Mouse (Mus musculus) brain, embryonic 18.5 days (tissue): ENCODE results near the gene 5330417C22Rik.

ENCODE experiments used
- DNase-seq: peaks from one replicate; pipeline ENCODE4 v3.0.0-alpha.2; 2012; ENCODE audit warnings: low read depth, low spot score

Gene 5330417C22Rik

DNA sequence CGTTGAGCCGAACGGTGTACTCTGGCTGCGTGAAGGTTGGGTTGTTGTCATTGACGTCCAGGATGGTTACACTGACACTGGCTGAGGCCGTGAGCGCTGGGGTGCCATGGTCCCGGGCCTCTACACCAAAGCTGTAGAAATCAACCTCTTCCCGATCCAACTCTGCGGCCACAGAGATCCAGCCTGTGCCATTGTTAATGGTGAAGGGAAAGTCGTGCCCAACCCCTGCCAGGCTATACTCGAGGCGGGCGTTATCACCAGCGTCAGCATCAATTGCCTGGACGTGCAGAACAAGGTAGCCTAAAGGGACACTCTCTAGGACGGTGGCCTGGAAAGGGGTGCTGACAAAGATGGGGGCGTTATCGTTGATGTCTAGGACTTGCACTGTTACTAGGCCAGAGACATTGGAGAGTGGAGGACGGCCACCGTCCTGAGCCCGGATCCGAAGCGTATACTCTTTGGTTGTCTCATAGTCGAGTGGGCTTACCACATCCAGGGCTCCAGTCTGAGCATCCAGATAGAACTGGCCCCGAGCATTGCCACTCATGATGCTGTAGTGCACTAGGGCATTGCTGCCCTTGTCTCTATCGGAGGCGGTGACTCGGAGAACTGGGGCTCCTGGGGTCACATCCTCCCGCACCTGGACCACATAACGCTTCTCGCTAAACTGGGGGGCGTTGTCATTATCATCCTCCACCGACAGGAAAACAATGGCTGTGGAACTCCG, 122.5 kb downstream of the 5330417C22Rik start:
- no peak for DNase-seq

GRCm38 (mm10) chr3:108411754-108412121, 124.6 kb downstream of the 5330417C22Rik start:
- no peak for DNase-seq

DNA sequence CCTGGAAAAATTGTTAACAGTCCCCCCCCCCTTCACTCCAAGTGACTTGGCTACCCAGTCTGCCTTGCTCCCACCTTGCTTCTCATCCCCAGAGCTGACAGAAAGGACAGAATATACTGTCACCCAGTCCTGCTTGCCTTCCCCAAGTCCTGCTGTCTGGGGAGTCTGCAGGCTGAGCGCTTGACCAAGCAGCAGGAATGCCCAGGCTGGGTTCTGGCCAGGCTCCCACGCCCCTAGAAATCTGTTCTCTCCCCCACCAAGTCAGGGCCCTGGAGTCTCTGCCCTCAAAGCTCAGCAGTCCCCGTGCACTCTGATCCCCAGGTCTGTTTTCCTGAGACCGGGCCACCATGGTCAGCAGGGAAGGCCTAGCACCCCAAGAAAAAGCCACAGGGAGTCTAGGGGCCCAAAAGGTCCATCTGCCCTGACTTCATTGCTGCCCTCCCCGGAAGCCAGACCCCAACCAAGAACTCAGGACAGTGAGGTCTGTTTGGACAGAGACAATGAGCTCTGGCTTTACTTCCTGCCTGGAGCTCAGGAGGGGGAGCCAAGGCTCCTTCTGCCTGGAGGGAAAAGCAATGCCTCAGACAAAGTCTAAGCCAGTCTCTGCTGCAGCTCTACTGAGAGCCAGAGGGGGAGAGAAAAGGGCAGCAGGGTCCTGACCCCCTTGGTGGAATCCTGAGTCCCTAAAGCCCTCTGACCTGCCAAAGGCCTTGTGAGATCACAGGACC, 125.1 kb downstream of the 5330417C22Rik start:
- DNase-seq = no peak

DNA sequence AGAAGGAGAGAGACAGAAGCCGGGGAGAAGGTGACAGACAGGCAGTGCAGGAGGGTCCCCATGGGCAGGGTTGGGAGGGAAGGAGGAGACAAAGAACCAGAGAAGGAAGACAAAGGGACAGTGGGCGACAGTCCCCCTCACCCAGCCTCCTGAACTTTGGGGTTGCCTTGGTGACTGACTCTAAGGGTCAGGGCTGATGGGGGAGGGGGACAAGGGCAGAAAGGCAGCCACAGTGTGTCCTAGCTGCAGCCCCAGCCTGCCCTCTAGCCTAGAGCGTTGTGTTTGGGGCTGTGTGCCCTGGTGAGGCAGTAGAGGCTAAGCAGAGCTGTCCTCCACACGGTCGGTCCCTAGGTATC, 126.0 kb downstream of the 5330417C22Rik start:
- no peak for DNase-seq

DNA sequence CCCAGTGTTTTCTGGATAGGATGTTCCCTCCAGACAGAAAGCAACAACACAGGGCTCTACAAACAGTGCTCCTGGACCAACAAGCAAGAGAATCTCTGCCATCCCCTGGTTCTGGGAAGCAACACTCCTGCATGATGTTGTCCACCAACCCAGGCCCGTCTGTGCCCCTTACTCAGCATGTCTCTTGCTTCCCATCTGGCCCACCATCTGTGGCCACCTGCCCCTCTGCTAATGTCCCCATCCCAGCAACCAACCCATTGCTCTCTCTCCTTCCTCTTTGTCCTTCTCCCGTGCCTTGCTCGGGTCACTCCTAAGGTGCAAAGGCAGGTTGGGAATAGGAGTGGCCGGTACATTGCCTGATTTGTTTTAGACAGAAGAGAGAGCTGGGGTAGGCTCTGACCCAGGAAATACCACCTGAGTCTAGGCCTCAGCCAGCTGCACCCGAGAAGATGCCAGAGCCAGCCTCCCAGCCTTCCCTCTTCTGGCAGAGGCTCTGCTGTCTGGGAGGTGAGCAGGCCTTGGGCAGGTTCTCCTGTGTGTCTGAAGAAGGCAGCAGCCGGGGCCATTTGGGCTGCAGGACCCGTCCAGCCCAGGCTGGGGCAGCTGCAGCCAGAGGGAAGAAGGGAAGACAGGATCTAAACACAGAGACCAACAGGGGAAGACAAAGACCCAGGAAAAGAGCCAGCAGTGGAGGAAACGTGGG, 126.5 kb downstream of the 5330417C22Rik start:
- no peak for DNase-seq

DNA sequence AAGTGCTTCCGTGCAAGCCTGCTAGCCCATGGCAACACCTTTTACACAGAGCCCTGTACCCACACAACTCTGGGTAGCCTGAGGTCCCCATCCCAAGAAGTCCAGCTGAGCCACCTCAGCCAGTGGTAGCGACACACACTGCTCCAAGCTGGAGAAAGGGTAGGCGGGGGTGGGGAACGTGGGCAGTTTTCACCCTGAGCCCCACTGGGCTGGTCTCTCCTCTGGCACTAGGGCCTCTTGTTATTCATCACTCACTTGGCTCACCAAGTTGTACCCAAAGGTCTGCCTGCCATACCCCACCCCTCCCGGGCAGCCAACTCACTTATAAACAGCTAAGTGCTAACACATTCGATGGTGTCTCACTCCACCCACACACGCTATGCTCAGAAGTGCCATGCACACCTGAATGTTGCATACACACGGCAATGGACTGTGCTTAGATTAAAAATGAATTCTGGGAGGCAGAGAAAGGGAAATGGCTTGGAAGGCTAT, 127.8 kb downstream of the 5330417C22Rik start:
- no peak for DNase-seq

DNA sequence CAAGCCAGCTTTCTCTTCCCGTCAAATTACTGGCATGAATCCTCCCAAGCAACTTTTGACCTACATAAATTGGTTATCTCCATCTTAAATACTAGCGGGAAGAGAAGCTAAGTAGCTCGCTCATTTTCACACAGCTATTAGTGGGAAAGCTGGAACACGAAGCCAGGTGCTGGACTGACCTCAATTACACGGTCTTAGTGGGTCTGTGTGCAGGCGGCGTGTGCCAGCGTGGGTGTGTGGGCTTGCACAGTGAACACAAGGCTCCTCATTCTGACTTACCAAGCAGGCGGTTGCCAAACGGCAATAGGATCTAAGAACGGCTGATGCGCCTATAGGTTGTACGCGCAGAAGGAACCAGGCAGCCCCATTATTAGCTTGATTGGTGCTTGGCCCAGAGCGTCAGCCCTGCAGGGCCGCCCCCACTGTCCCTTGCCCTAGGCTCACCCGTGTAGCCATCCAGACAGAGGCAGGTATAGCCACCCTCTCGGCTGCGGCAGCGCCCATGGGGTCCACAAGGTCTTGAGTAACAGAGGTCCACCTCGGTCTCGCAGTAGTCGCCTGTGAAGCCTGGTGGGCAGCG, 129.9 kb downstream of the 5330417C22Rik start:
- DNase-seq = no peak
